Mouse (Mus musculus): ENCODE results near the gene Plbd2. TPM values are rescaled to one million over a fixed set of nuclear protein-coding genes. Genes with fewer than 3 reads are reported as not detected.
"Not testable (repeated sequence)": the region's sequence is repeated elsewhere in the genome, so short reads cannot be mapped to it uniquely, and the experiment has no call there.

Gene Plbd2
- polyA plus RNA-seq, 1 experiment from 2014 or later, result 30.6 TPM

GRCm38 (mm10) chr5:120505368-120505767 lies 1.9 kb upstream of the Plbd2 start:
- Histone ChIP-seq H3K4me3 (ENCODE audit: low read depth, low read length) (no peak overlapping the region), H3K9ac (ENCODE audit: low read depth, low read length) (no peak overlapping the region), H3K27ac (ENCODE audit: low read length) (no peak overlapping the region), H3K4me1 (ENCODE audit: control insufficient read depth, insufficient read depth, low read length) (peaks cover 9% of the 10 kb centered on the region; the same call in 1 of the 2 replicates), H3K9me3 (replicated peaks; ENCODE audit: control insufficient read depth, low read length, poor library complexity, severe bottlenecking) (peaks cover 2% of the 10 kb centered on the region), H3K4me2 (ENCODE audit: low read length) (no peak overlapping the region), H3K36me3 (ENCODE audit: control insufficient read depth, insufficient read depth, low read length) (no peaks in the 10 kb centered on the region), H3K27me3 (ENCODE audit: control insufficient read depth, insufficient read depth, low read depth, low read length) (no peaks in the 10 kb centered on the region)
- 21% methylated on average over 16 of the region's 16 CpGs for WGBS
- ATAC-seq, result no peak

GRCm38 (mm10) chr5:120502675-120503143 lies 716 bp downstream of the Plbd2 start:
- H3K4me1 ChIP-seq (ENCODE audit: control insufficient read depth, insufficient read depth, low read length), result peaks cover 9% of the 10 kb centered on the region; the same call in 1 of the 2 replicates
- H3K36me3 ChIP-seq (ENCODE audit: control insufficient read depth, insufficient read depth, low read length), result 0 out of 2 replicates have a peak, but pooled peaks cover 3% of the 10 kb centered on the region
- peak overlapping the region; percentile 72 for H3K4me2 ChIP-seq (ENCODE audit: low read length)
- peak overlapping the region; percentile 91 for H3K9ac ChIP-seq (ENCODE audit: low read depth, low read length)
- H3K27ac ChIP-seq (ENCODE audit: low read length), result no peak overlapping the region
- no peaks in the 10 kb centered on the region for H3K27me3 ChIP-seq (ENCODE audit: control insufficient read depth, insufficient read depth, low read depth, low read length)
- H3K9me3 ChIP-seq (replicated peaks; ENCODE audit: control insufficient read depth, low read length, poor library complexity, severe bottlenecking), result no peaks in the 10 kb centered on the region
- WGBS, result 5% methylated on average over 12 of the region's 12 CpGs
- peak overlapping the region; percentile 73 for H3K4me3 ChIP-seq (ENCODE audit: low read depth, low read length)
- ATAC-seq, result no peak

GRCm38 (mm10) chr5:120502147-120502621 lies 1.2 kb downstream of the Plbd2 start:
- Histone ChIP-seq H3K27ac (ENCODE audit: low read length) (no peak overlapping the region), H3K4me2 (ENCODE audit: low read length) (peak overlapping the region; percentile 72), H3K4me3 (ENCODE audit: low read depth, low read length) (peak overlapping the region; percentile 73), H3K4me1 (ENCODE audit: control insufficient read depth, insufficient read depth, low read length) (peaks cover 9% of the 10 kb centered on the region; the same call in 1 of the 2 replicates), H3K36me3 (ENCODE audit: control insufficient read depth, insufficient read depth, low read length) (0 out of 2 replicates have a peak, but pooled peaks cover 3% of the 10 kb centered on the region), H3K9me3 (replicated peaks; ENCODE audit: control insufficient read depth, low read length, poor library complexity, severe bottlenecking) (no peaks in the 10 kb centered on the region), H3K27me3 (ENCODE audit: control insufficient read depth, insufficient read depth, low read depth, low read length) (no peaks in the 10 kb centered on the region), H3K9ac (ENCODE audit: low read depth, low read length) (peak overlapping the region; percentile 91)
- no peak for ATAC-seq
- 71% methylated on average over 9 of the region's 9 CpGs for WGBS

- 91% methylated on average over 9 of the region's 9 CpGs for WGBS
Observed at GRCm38 (mm10) chr5:120500609-120501008, 2.8 kb downstream of the Plbd2 start.

GRCm38 (mm10) chr5:120499202-120499601 lies 4.2 kb downstream of the Plbd2 start:
- 84% methylated on average over 4 of the region's 4 CpGs for WGBS

More at GRCm38 (mm10) chr5:120500609-120501008, 2.8 kb downstream of the Plbd2 start:
- H3K4me2 ChIP-seq (ENCODE audit: low read length); H3K4me3 ChIP-seq (ENCODE audit: low read depth, low read length); H3K9ac ChIP-seq (ENCODE audit: low read depth, low read length); ATAC-seq; H3K27ac ChIP-seq (ENCODE audit: low read length); H3K36me3 ChIP-seq (ENCODE audit: control insufficient read depth, insufficient read depth, low read length); H3K4me1 ChIP-seq (ENCODE audit: control insufficient read depth, insufficient read depth, low read length); H3K9me3 ChIP-seq (replicated peaks; ENCODE audit: control insufficient read depth, low read length, poor library complexity, severe bottlenecking); H3K27me3 ChIP-seq (ENCODE audit: control insufficient read depth, insufficient read depth, low read depth, low read length): not testable (repeated sequence)

GRCm38 (mm10) chr5:120497071-120497470 lies 6.4 kb downstream of the Plbd2 start:
- peaks cover 14% of the 10 kb centered on the region; the same call in 1 of the 2 replicates for H3K36me3 ChIP-seq (ENCODE audit: control insufficient read depth, insufficient read depth, low read length)
- H3K4me3 ChIP-seq (ENCODE audit: low read depth, low read length), result no peak overlapping the region
- WGBS, result 94% methylated on average over 3 of the region's 3 CpGs
- peaks cover 2% of the 10 kb centered on the region; the same call in 1 of the 2 replicates for H3K4me1 ChIP-seq (ENCODE audit: control insufficient read depth, insufficient read depth, low read length)
- H3K4me2 ChIP-seq (ENCODE audit: low read length), result no peak overlapping the region
- no peak for ATAC-seq
- no peaks in the 10 kb centered on the region for H3K27me3 ChIP-seq (ENCODE audit: control insufficient read depth, insufficient read depth, low read depth, low read length)
- H3K9me3 ChIP-seq (replicated peaks; ENCODE audit: control insufficient read depth, low read length, poor library complexity, severe bottlenecking), result no peaks in the 10 kb centered on the region
- no peak overlapping the region for H3K27ac ChIP-seq (ENCODE audit: low read length)
- H3K9ac ChIP-seq (ENCODE audit: low read depth, low read length), result no peak overlapping the region

More at GRCm38 (mm10) chr5:120499202-120499601, 4.2 kb downstream of the Plbd2 start:
- H3K27me3 ChIP-seq (ENCODE audit: control insufficient read depth, insufficient read depth, low read depth, low read length), result no peaks in the 10 kb centered on the region
- no peak overlapping the region for H3K27ac ChIP-seq (ENCODE audit: low read length)
- H3K4me1 ChIP-seq (ENCODE audit: control insufficient read depth, insufficient read depth, low read length), result peaks cover 9% of the 10 kb centered on the region; the same call in 1 of the 2 replicates
- no peak overlapping the region for H3K4me3 ChIP-seq (ENCODE audit: low read depth, low read length)
- H3K9ac ChIP-seq (ENCODE audit: low read depth, low read length), result no peak overlapping the region
- no peaks in the 10 kb centered on the region for H3K9me3 ChIP-seq (replicated peaks; ENCODE audit: control insufficient read depth, low read length, poor library complexity, severe bottlenecking)
- no peak for ATAC-seq
- H3K4me2 ChIP-seq (ENCODE audit: low read length), result no peak overlapping the region
- H3K36me3 ChIP-seq (ENCODE audit: control insufficient read depth, insufficient read depth, low read length), result 0 out of 2 replicates have a peak, but pooled peaks cover 3% of the 10 kb centered on the region

GRCm38 (mm10) chr5:120495703-120496226 lies 7.7 kb downstream of the Plbd2 start:
- Histone ChIP-seq H3K9me3 (replicated peaks; ENCODE audit: control insufficient read depth, low read length, poor library complexity, severe bottlenecking) (no peaks in the 10 kb centered on the region), H3K27me3 (ENCODE audit: control insufficient read depth, insufficient read depth, low read depth, low read length) (no peaks in the 10 kb centered on the region), H3K4me2 (ENCODE audit: low read length) (no peak overlapping the region), H3K4me1 (ENCODE audit: control insufficient read depth, insufficient read depth, low read length) (no peaks in the 10 kb centered on the region), H3K27ac (ENCODE audit: low read length) (no peak overlapping the region), H3K4me3 (ENCODE audit: low read depth, low read length) (no peak overlapping the region), H3K36me3 (ENCODE audit: control insufficient read depth, insufficient read depth, low read length) (peaks cover 14% of the 10 kb centered on the region; the same call in 1 of the 2 replicates), H3K9ac (ENCODE audit: low read depth, low read length) (no peak overlapping the region)
- 89% methylated on average over 13 of the region's 13 CpGs for WGBS
- ATAC-seq, result no peak

- no peaks in the 10 kb centered on the region for H3K9me3 ChIP-seq (replicated peaks; ENCODE audit: control insufficient read depth, low read length, poor library complexity, severe bottlenecking)
- WGBS, result 81% methylated on average over 10 of the region's 10 CpGs
- ATAC-seq, result no peak
- no peak overlapping the region for H3K27ac ChIP-seq (ENCODE audit: low read length)
- H3K4me2 ChIP-seq (ENCODE audit: low read length), result no peak overlapping the region
- no peaks in the 10 kb centered on the region for H3K4me1 ChIP-seq (ENCODE audit: control insufficient read depth, insufficient read depth, low read length)
- no peaks in the 10 kb centered on the region for H3K27me3 ChIP-seq (ENCODE audit: control insufficient read depth, insufficient read depth, low read depth, low read length)
- no peak overlapping the region for H3K9ac ChIP-seq (ENCODE audit: low read depth, low read length)
- no peak overlapping the region for H3K4me3 ChIP-seq (ENCODE audit: low read depth, low read length)
- H3K36me3 ChIP-seq (ENCODE audit: control insufficient read depth, insufficient read depth, low read length), result peaks cover 14% of the 10 kb centered on the region; the same call in 1 of the 2 replicates
Observed at GRCm38 (mm10) chr5:120495064-120495702, 8.2 kb downstream of the Plbd2 start.

- Histone ChIP-seq H3K36me3 (ENCODE audit: control insufficient read depth, insufficient read depth, low read length) (peaks cover 14% of the 10 kb centered on the region; the same call in 1 of the 2 replicates), H3K27me3 (ENCODE audit: control insufficient read depth, insufficient read depth, low read depth, low read length) (no peaks in the 10 kb centered on the region), H3K9me3 (replicated peaks; ENCODE audit: control insufficient read depth, low read length, poor library complexity, severe bottlenecking) (no peaks in the 10 kb centered on the region), H3K4me1 (ENCODE audit: control insufficient read depth, insufficient read depth, low read length) (no peaks in the 10 kb centered on the region), H3K9ac (ENCODE audit: low read depth, low read length) (no peak overlapping the region), H3K27ac (ENCODE audit: low read length) (no peak overlapping the region), H3K4me2 (ENCODE audit: low read length) (no peak overlapping the region), H3K4me3 (ENCODE audit: low read depth, low read length) (no peak overlapping the region)
- ATAC-seq, result no peak
- WGBS, result 75% methylated on average over 9 of the region's 9 CpGs
Observed at GRCm38 (mm10) chr5:120493873-120494395, 9.5 kb downstream of the Plbd2 start.
